Mouse (Mus musculus) embryonic fibroblast, embryonic 13.5 days (primary cell): ENCODE measurements around the gene Poldip3. TPM values are rescaled to one million over a fixed set of nuclear protein-coding genes. Genes with fewer than 3 reads are reported as not detected.
A peak's percentile ranks its signal among the peaks of the same experiment; 100 is the strongest.

Source experiments
- H3K27ac ChIP-seq: 2 replicates; pipeline ENCODE4 v1.5.1; 2012; ENCODE audit warnings: low read length, control low read depth, inconsistent platforms; ENCODE audit not compliant: insufficient read depth
- H3K4me1 ChIP-seq: 2 replicates; pipeline ENCODE4 v1.6.1; 2011; ENCODE audit warnings: low read length; ENCODE audit not compliant: control insufficient read depth, insufficient read depth
- H3K4me3 ChIP-seq: 2 replicates; pipeline ENCODE4 v1.5.1; 2011; ENCODE audit warnings: mild to moderate bottlenecking, control low read depth, low read length; ENCODE audit not compliant: insufficient read depth
- CTCF ChIP-seq: IDR thresholded peaks from 2 replicates; pipeline ENCODE4 v1.5.1; 2011; ENCODE audit warnings: mild to moderate bottlenecking, control low read depth, low read length, moderate library complexity, borderline replicate concordance; ENCODE audit not compliant: insufficient read depth
- POLR2A ChIP-seq: IDR thresholded peaks from 2 replicates; pipeline ENCODE4 v1.6.1; 2011; ENCODE audit warnings: low read depth, mild to moderate bottlenecking, control low read depth, low read length, moderate library complexity
- polyA plus RNA-seq: library from polyadenylated mRNA; stranded (reverse); fragments of >200 nt; gene quantifications from 2 replicates; pipeline ENCODE4 v1.2.4, GENCODE M21; 2011; ENCODE audit warnings: low read depth; ENCODE audit not compliant: missing spikeins, insufficient read length

Poldip3 gene
- polyA plus RNA-seq, 1 experiment = 78.3 TPM

DNA sequence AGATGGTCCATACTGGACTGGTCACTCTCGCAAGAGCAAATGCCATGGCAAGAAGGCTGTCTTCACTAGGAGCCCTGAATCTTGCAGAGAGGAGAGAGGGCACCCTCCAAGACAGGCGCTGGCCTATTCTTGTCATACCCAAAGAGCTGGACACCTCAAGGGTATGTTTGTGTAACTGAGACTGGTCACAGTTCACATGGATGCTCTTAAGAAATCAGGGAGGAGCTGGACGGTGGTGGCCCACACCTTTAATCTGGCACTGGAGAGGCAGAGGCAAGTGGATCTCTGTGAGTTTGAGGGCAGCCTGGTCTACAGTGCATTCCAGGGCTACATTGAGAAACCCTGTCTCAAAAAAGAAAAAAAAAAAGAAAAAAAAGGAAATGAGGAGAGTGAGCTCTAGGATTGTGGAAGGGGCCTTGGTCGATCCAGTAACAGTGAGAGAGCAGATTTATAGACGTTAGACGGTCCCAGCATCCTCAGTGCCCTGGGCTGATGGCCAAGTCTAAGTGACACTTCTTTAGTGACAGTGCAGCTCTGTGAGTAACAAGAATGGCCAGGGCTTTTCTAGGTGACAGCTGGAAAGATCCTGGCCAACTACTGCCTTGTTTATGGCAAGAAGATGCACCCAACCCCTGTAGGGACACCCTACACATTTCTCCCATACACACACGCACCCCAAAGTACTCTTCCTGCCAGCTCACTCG, 21.9 kb upstream of the Poldip3 start:
- H3K27ac ChIP-seq = peak overlapping the region; percentile 21
- peaks cover 34% of the 10 kb centered on the region for H3K4me1 ChIP-seq
- peak overlapping the region; percentile 74 for H3K4me3 ChIP-seq
- TF ChIP-seq POLR2A (no peak), CTCF (no peak)

DNA sequence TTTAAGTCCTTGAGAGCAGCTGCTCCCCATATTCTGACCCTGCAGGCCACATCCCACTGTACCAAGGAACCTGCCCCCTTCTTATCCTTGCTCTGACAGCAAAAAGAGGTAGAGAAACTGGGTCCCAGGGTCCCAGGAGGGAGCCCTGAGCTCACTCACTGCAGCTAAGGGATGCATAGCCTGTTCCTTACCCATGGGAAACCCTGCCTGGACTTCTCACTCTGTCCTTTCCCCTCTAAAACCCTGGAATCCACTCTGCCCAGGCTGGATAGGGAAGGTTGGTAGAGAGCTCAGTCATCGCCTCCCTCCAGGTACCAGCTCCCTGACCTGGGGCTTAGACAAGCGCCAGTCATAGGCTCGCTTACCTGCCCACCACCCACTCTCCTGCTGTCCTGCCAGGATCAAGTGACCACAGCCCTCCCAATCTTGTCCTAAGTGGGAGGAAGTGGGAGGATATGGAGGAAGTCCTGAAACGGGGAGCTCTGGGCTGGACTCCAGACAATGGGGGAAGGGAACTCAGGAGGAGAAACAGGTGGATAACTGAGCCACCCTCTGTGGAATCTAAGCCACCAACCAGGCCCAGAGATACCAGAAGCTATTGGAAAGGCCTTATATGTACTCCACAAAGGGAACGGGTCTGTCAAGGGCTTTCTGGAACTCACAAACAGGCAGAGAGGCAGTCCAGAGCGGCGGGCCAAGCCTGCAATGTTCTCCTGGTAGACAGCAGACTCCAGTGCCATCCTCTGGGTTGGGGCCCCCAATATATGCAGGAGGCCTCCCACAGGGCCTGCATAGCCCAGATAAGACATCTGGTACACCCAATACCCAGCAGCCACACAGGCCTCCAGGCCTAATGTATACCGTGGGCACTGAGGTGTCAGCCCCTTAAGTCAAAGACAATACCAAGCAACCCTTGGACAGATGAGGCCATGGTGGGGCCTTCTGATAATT, 20.9 kb upstream of the Poldip3 start:
- TF ChIP-seq POLR2A = no peak
- TF ChIP-seq CTCF = no peak
- no peak overlapping the region for H3K4me3 ChIP-seq
- no peak overlapping the region for H3K27ac ChIP-seq
- peaks cover 35% of the 10 kb centered on the region for H3K4me1 ChIP-seq

DNA sequence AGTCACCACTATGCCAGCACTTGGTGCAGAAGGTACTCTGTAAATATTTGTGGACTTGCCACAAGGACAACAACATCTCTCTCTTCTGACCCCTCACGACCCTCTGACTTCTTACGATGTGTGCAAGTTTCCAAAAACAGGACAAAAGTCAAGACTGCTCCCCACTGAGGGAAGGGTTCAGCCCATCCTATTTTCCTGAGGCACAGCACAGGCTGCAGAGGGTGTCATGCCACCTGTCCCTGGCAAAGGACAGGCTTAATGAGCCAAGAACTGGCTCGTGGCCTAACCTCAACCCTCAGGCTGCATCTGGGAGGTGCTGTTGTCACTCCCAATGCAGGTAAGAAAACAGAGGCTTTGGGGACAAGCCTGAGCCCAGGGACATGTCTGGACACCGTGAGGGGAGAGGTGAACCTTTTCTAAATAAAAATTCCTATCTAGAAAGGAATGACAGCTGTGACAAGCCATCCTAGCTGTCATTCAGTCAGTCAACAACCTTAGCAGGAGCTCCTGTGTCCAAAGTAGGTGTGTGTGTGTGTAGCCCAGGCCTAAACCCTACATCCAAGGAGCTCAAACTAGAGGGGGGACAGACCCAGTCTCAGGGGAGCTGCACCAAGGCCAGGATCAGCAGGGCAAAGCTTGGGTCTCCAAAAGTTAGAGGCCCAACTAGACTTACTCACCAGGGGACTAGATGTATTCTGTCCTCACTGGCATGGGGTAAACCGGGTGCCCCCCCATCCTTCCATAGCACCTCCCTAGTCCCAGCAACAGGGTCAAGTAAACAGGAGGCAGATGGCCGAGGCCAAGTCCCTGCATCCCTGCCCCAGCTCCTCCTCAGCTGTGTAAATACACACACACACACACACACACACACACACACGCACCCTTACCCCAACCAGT, 19.9 kb upstream of the Poldip3 start:
- Histone ChIP-seq H3K4me3 (no peak overlapping the region), H3K4me1 (peaks cover 38% of the 10 kb centered on the region), H3K27ac (no peak overlapping the region)
- TF ChIP-seq CTCF (no peak), POLR2A (no peak)

DNA sequence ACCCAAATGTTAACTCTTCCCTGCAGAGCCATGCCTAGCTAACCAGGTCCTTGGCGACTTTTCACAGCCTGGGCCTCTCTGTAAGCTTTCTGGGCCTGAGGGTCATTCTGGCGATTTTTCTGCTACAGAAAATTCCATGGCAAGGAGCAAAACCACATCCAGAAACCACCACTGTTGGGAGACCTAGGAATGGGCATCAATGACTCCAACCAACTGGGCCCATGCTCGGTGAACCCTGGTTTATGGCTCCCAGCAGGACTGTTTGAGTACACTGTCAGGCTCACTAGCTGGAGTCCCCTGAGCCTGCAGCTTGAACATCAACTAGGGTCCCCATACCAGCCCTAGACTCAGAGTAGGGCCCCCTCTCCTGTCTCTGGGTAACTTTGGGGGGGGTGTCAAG, 19.1 kb upstream of the Poldip3 start:
- H3K27ac ChIP-seq = peak overlapping the region; percentile 84; the same call in 1 of the 2 replicates
- peaks cover 36% of the 10 kb centered on the region for H3K4me1 ChIP-seq
- TF ChIP-seq POLR2A = no peak
- no peak for TF ChIP-seq CTCF
- H3K4me3 ChIP-seq = no peak overlapping the region

DNA sequence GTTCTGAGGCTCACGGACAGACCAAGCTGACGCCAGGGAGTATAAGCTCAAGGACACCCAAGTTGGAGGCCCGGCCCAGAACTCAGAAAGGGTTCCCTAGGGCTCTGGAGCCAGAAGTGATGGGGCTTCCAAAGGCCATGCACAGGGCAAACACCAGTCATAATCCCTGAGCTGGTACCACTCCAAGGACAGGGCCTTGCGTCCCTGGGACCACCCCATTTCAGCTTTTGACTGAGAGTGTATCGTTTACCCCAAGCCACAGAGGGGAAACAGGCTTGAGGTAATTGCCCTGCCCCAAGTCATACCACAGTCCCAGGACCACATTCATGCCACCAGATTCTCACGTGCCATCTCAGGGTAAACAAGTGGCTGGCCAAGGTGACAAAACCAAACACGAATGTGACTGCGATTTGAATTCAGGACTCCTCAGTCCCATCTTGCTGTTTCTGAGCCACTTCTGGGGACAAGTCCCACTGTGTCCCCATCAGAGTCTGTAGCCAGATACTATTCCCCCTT, 18.4 kb upstream of the Poldip3 start:
- TF ChIP-seq CTCF (no peak), POLR2A (no peak)
- Histone ChIP-seq H3K4me1 (peaks cover 33% of the 10 kb centered on the region), H3K27ac (peak overlapping the region; percentile 84), H3K4me3 (no peak overlapping the region)

DNA sequence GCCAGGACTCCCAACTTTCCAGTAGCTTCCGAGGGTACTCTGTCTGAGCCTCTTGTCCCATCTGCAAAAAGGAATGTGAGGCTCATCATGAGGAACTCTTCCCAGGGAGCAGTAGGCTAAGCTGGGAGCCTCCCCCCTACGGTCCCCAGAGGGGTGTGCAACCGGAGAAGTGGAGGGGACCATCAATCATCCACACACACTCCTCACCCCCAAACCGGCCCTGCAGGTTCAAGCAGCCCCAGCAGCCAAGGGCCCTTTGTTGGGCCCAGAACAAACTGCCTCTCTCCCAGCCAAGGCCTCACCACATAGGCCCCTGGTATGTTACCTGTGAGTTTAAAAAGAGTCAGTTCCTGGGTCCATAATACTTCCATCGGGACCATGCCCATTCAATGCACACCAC, 17.9 kb upstream of the Poldip3 start:
- H3K27ac ChIP-seq = peak overlapping the region; percentile 84

DNA sequence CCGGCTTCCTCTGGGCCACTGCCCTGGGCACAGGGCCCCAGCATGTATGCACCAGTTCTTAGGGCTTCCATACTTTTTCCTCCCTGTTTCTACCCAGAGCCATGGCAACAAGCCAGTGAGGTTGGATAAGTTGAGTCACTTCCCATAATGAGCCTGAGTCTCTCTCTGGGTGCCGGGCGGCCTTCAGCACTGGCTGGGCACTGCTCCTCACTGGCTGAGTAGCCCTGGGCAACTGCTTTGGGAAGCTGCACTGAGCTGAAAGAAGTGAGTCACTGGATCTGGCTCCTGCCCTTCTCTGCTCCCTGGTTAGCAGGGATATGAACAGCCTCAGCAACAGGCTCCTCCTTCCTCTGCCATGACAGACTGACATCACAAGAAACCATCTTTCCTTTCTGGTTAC, 17.5 kb upstream of the Poldip3 start:
- Histone ChIP-seq H3K4me3 (no peak overlapping the region), H3K4me1 (peaks cover 33% of the 10 kb centered on the region), H3K27ac (peak overlapping the region; percentile 86)
- no peak for TF ChIP-seq POLR2A
- no peak for TF ChIP-seq CTCF

More for the DNA sequence above, 17.9 kb upstream of the Poldip3 start:
- TF ChIP-seq CTCF (no peak), POLR2A (no peak)
- Histone ChIP-seq H3K4me3 (no peak overlapping the region), H3K4me1 (peaks cover 33% of the 10 kb centered on the region)

DNA sequence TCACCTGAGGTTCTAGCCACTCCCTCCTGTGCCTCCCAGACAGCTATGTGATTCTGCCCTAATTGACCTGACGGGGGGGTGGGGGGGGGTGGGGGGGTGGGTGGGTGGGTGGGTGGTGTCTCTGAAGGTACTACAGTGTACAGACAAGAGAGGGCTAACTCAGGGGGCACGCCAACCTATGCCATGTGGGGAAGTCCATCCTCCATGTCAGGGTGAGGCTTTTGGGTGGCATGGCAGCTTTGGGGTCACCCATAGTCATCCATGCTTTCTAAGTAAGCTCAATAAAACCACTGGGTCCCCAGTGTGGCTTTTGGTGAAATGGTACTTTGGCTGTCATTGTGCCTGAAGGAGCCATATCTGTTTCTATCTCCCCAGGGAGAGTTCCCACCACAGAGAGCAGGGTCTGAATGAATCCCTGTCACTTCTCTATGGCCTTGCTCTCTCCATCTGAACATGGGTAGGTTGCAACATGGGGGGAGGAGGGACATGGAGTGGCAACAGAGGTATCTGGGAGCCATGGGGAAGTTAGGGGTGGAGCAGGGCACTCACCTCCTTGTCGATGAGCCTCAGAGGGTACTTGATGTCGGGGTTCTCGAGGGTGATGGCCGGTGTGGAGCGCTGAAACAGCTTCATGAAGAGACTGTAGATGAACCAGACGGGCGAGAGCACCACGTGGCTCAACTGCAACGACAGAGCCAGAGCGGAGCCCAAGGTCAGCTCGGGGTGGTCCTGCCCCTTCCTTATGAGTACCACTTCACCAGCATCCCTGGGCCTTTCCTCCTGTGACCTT, 16.5 kb upstream of the Poldip3 start:
- H3K4me1 ChIP-seq = peaks cover 30% of the 10 kb centered on the region
- H3K27ac ChIP-seq = peak overlapping the region; percentile 86
- H3K4me3 ChIP-seq = no peak overlapping the region
- no peak for TF ChIP-seq CTCF
- TF ChIP-seq POLR2A = no peak
